Mouse (Mus musculus): Measurements from ENCODE around the gene Ric8a. TPM values are rescaled to one million over a fixed set of nuclear protein-coding genes. Genes with fewer than 3 reads are reported as not detected.

Ric8a gene
- polyA plus RNA-seq, 1 experiment: 53.1 TPM

- TF ChIP-seq POLR2A (IDR thresholded peaks at IDR 0.05; ENCODE audit: low read depth, low read length) (no peak), CTCF (conservative IDR thresholded peaks at IDR 0.05; ENCODE audit: insufficient read depth, insufficient read length, low read depth, low read length) (no peak)
- 85% methylated on average over 7 of the region's 7 CpGs for WGBS
- DNase-seq: no peak
- Histone ChIP-seq H3K27ac (ENCODE audit: insufficient read depth, low read depth, low read length) (no peak overlapping the region), H3K4me3 (ENCODE audit: insufficient read depth, low read depth, low read length) (no peak overlapping the region), H3K36me3 (ENCODE audit: control insufficient read depth, insufficient read depth, low read length) (peaks cover 5% of the 10 kb centered on the region; the same call in 1 of the 2 replicates), H3K27me3 (replicated peaks; ENCODE audit: control insufficient read depth, insufficient read depth, low read length) (no peaks in the 10 kb centered on the region), H3K4me1 (ENCODE audit: control insufficient read depth, insufficient read depth, low read length) (no peaks in the 10 kb centered on the region)
Measured at GRCm38 (mm10) chr7:140894031-140894430, 37.3 kb downstream of the Ric8a start.

GRCm38 (mm10) chr7:140894611-140895010, 37.9 kb downstream of the Ric8a start:
- 73% methylated on average over 3 of the region's 3 CpGs for WGBS
- H3K27ac ChIP-seq (ENCODE audit: insufficient read depth, low read depth, low read length): no peak overlapping the region
- peak; percentile 65 for DNase-seq
- H3K36me3 ChIP-seq (ENCODE audit: control insufficient read depth, insufficient read depth, low read length): peaks cover 5% of the 10 kb centered on the region; the same call in 1 of the 2 replicates
- H3K4me3 ChIP-seq (ENCODE audit: insufficient read depth, low read depth, low read length): no peak overlapping the region
- no peaks in the 10 kb centered on the region for H3K4me1 ChIP-seq (ENCODE audit: control insufficient read depth, insufficient read depth, low read length)
- no peaks in the 10 kb centered on the region for H3K27me3 ChIP-seq (replicated peaks; ENCODE audit: control insufficient read depth, insufficient read depth, low read length)
- no peak for TF ChIP-seq POLR2A (IDR thresholded peaks at IDR 0.05; ENCODE audit: low read depth, low read length)
- TF ChIP-seq CTCF (conservative IDR thresholded peaks at IDR 0.05; ENCODE audit: insufficient read depth, insufficient read length, low read depth, low read length): no peak

- H3K36me3 ChIP-seq (ENCODE audit: control insufficient read depth, insufficient read depth, low read length): no peaks in the 10 kb centered on the region
- H3K4me1 ChIP-seq (ENCODE audit: control insufficient read depth, insufficient read depth, low read length): no peaks in the 10 kb centered on the region
- H3K27ac ChIP-seq (ENCODE audit: insufficient read depth, low read depth, low read length): no peak overlapping the region
- WGBS: 80% methylated on average over 7 of the region's 7 CpGs
- no peak for DNase-seq
- H3K4me3 ChIP-seq (ENCODE audit: insufficient read depth, low read depth, low read length): no peak overlapping the region
- no peak for TF ChIP-seq POLR2A (IDR thresholded peaks at IDR 0.05; ENCODE audit: low read depth, low read length)
- no peak for TF ChIP-seq CTCF (conservative IDR thresholded peaks at IDR 0.05; ENCODE audit: insufficient read depth, insufficient read length, low read depth, low read length)
- H3K27me3 ChIP-seq (replicated peaks; ENCODE audit: control insufficient read depth, insufficient read depth, low read length): no peaks in the 10 kb centered on the region
Measured at GRCm38 (mm10) chr7:140897863-140898262, 41.1 kb downstream of the Ric8a start.

- no peaks in the 10 kb centered on the region for H3K36me3 ChIP-seq (ENCODE audit: control insufficient read depth, insufficient read depth, low read length)
- no peaks in the 10 kb centered on the region for H3K27me3 ChIP-seq (replicated peaks; ENCODE audit: control insufficient read depth, insufficient read depth, low read length)
- TF ChIP-seq CTCF (conservative IDR thresholded peaks at IDR 0.05; ENCODE audit: insufficient read depth, insufficient read length, low read depth, low read length): no peak
- no peak for TF ChIP-seq POLR2A (IDR thresholded peaks at IDR 0.05; ENCODE audit: low read depth, low read length)
- DNase-seq: no peak
- 90% methylated on average over 3 of the region's 3 CpGs for WGBS
- H3K27ac ChIP-seq (ENCODE audit: insufficient read depth, low read depth, low read length): no peak overlapping the region
- H3K4me3 ChIP-seq (ENCODE audit: insufficient read depth, low read depth, low read length): no peak overlapping the region
- peaks cover 2% of the 10 kb centered on the region; the same call in 1 of the 2 replicates for H3K4me1 ChIP-seq (ENCODE audit: control insufficient read depth, insufficient read depth, low read length)
Measured at GRCm38 (mm10) chr7:140899121-140899520, 42.4 kb downstream of the Ric8a start.

- TF ChIP-seq POLR2A (IDR thresholded peaks at IDR 0.05; ENCODE audit: low read depth, low read length): no peak
- no peak for TF ChIP-seq CTCF (conservative IDR thresholded peaks at IDR 0.05; ENCODE audit: insufficient read depth, insufficient read length, low read depth, low read length)
- Histone ChIP-seq H3K4me3 (ENCODE audit: insufficient read depth, low read depth, low read length) (no peak within 1 kb of the TSS), H3K27me3 (replicated peaks; ENCODE audit: control insufficient read depth, insufficient read depth, low read length) (no peaks in the 10 kb centered on the region), H3K36me3 (ENCODE audit: control insufficient read depth, insufficient read depth, low read length) (no peaks in the 10 kb centered on the region), H3K4me1 (ENCODE audit: control insufficient read depth, insufficient read depth, low read length) (peaks cover 2% of the 10 kb centered on the region; the same call in 1 of the 2 replicates), H3K27ac (ENCODE audit: insufficient read depth, low read depth, low read length) (no peak within 1 kb of the TSS)
- WGBS: 58% methylated on average over 10 of the region's 10 CpGs
- DNase-seq: no peak
Measured at GRCm38 (mm10) chr7:140900220-140900619, 43.5 kb downstream of the Ric8a start, which contains the start of gene Cox8b. Gene Cox8b, minus strand, starts transcription at chr7:140900446.

- Histone ChIP-seq H3K4me3 (ENCODE audit: insufficient read depth, low read depth, low read length) (no peak overlapping the region), H3K27me3 (replicated peaks; ENCODE audit: control insufficient read depth, insufficient read depth, low read length) (no peaks in the 10 kb centered on the region), H3K27ac (ENCODE audit: insufficient read depth, low read depth, low read length) (no peak overlapping the region), H3K4me1 (ENCODE audit: control insufficient read depth, insufficient read depth, low read length) (peaks cover 2% of the 10 kb centered on the region; the same call in 1 of the 2 replicates), H3K36me3 (ENCODE audit: control insufficient read depth, insufficient read depth, low read length) (no peaks in the 10 kb centered on the region)
- no peak for TF ChIP-seq CTCF (conservative IDR thresholded peaks at IDR 0.05; ENCODE audit: insufficient read depth, insufficient read length, low read depth, low read length)
- no peak for TF ChIP-seq POLR2A (IDR thresholded peaks at IDR 0.05; ENCODE audit: low read depth, low read length)
- WGBS: 67% methylated on average over 15 of the region's 15 CpGs
- DNase-seq: peak; percentile 38
Measured at GRCm38 (mm10) chr7:140902036-140902875, 45.5 kb downstream of the Ric8a start.

- no peak for TF ChIP-seq POLR2A (IDR thresholded peaks at IDR 0.05; ENCODE audit: low read depth, low read length)
- peak; percentile 86 for TF ChIP-seq CTCF (conservative IDR thresholded peaks at IDR 0.05; ENCODE audit: insufficient read depth, insufficient read length, low read depth, low read length)
- Histone ChIP-seq H3K27me3 (replicated peaks; ENCODE audit: control insufficient read depth, insufficient read depth, low read length) (no peaks in the 10 kb centered on the region), H3K36me3 (ENCODE audit: control insufficient read depth, insufficient read depth, low read length) (no peaks in the 10 kb centered on the region), H3K27ac (ENCODE audit: insufficient read depth, low read depth, low read length) (no peak overlapping the region), H3K4me1 (ENCODE audit: control insufficient read depth, insufficient read depth, low read length) (peaks cover 2% of the 10 kb centered on the region; the same call in 1 of the 2 replicates), H3K4me3 (ENCODE audit: insufficient read depth, low read depth, low read length) (no peak overlapping the region)
- peak; percentile 86 for DNase-seq
- 24% methylated on average over 13 of the region's 13 CpGs for WGBS
Measured at GRCm38 (mm10) chr7:140903212-140903611, 46.5 kb downstream of the Ric8a start.
